Mouse (Mus musculus): Measurements from ENCODE around the gene Irx5.

Irx5 gene

DNA sequence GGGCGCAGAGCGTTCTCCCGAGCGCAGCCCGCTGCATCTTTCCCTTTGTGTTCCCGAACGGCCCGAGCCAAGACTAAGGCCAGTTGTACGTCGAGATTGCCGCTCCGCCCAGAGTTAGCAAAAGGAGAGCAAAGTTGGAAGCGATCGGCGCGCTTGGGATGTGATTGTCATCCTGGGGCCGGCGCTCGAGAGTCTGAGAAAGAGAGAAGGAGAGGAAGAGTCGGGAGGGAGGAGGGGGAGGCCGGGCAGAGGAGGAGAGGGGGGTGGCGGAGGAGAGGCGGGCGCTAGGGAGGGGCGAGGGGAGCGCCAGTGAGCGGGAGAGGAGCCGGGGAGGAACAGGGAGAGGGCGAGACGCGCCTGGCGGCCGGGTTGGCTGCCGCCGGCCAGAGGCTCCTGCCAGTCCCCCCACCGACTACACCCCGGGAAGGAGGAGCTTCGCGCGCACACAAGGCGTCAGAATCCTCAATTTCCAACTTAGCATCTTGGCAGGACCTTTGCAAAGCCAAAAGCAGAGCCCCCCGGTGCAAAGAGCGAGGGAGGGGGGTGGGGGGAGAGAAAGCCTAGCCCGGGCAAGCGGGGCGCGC lies at the start of gene Irx5:
Gene Irx5 (plus strand): TSS at position 228 of the 584 bp plus-strand sequence.
- DNase-seq (ENCODE audit: low spot score in 2 of 2), result no peak

DNA sequence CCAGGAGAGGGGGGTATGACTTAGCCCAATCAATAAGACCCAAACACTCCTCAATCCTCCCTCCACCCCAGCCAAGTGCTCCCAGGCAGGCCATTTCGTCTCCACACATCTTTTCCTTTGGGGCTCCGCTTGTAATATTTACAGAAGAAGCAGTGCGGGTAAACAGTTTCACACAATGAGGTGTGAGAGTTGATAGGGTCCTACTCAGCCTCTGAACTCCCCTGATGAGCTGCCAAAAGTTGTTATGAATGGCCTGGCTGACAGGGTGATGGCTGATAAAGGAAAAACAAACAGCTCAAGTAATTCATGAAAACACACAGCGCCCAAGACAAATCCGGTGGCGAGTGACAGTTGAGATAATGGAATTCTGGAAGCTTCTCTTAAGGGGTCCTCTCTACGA lies 45.2 kb upstream of the Irx5 start:
- no peak for DNase-seq (ENCODE audit: low spot score in 2 of 2)

DNA sequence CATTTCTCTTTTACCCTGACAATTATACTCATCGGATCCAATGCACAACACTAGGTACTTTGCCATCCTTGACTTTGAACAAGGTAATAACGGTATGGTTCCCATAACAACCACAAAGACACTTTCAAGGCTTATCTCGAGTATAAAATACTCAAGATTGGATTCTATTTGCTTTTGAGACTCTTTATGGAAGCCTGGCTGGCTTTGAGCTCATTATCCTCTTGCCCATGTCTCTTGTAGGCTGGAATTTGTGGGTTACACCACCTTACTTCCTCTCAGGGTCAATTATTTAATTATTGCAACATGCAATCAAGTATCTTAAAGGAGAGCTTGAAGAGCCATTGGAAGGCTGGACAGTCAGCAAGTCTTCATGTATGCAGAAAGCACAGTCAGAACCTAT lies 43.7 kb upstream of the Irx5 start:
- DNase-seq (ENCODE audit: low spot score in 2 of 2), result no peak

DNA sequence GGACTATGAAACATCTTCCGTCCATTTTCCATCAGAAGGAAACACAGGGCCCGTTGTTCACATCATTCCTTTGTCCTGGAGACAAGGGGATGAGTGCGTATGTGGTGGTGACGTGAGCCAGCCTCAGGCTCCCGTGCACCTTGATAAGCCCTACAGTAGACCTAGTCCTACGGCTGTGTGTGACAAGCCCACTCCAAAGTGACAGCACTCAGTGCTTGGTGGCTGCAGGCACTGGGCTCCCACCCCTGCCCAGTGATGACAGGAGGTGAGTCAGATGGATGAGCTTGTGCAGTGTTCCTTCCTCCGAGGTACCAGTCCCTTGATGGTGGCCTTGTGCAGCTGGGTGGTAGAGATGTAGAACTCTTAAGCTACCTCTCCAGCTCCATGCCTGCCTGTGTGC lies 33.7 kb upstream of the Irx5 start:
- no peak for DNase-seq (ENCODE audit: low spot score in 2 of 2)

DNA sequence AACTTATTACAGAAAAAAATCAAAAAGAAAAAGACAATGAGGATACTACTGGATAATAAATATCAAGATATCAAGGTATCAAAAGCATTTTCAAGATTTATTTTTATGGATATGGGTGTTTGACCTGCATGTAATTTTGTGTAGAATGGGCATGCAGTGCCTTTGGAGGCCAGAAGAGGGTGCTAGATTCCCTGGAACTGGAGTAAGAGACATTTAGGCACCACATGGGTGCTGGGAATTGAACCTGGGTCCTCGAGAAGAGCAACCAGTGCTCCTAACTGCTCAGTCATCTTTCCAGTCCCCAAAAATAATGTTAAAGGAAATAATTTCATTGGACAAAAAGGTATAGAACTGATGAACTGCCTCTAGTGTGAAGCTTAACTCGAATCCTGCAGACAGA lies 30.2 kb upstream of the Irx5 start:
- no peak for DNase-seq (ENCODE audit: low spot score in 2 of 2)

DNA sequence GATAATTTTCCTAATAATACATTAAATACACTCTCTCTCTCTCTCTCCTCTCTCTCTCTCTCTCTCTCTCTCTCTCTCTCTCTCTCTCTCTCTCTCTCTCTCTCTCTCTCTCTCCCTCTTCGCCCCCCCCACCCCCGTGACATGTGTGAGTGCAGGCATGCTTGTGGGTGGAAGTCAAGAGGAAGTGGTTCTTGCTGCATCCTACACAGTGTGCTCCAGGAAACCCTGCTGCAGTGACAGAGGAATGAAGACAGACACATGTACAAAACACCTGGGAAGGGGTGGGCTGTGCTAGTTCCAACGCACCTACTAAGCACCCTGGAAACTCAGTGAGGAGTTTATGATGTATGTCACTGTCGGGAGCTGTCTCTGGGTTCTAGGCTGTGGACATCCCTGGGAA lies 28.2 kb upstream of the Irx5 start:
- no peak for DNase-seq (ENCODE audit: low spot score in 2 of 2)

DNA sequence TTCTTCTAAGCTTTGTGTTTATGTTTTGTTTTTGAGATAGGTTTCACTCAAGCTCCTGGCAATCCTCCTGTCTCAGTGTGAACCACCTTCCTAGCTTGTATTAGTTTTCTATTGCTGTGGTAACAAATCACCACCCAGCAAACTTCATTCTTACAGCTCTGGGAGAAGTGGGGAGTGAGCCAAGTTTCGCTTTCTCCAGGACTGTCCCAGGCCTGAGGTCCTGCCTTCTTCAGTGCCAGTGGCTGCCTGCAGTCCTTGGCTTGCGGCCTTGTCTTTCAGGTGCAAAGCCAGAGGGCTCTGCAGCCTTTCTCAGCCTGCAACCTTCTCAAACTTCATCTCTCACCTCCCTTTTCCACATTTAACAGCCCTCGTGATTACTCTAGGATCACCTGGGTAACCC lies 25.6 kb upstream of the Irx5 start:
- DNase-seq (ENCODE audit: low spot score in 2 of 2), result no peak

DNA sequence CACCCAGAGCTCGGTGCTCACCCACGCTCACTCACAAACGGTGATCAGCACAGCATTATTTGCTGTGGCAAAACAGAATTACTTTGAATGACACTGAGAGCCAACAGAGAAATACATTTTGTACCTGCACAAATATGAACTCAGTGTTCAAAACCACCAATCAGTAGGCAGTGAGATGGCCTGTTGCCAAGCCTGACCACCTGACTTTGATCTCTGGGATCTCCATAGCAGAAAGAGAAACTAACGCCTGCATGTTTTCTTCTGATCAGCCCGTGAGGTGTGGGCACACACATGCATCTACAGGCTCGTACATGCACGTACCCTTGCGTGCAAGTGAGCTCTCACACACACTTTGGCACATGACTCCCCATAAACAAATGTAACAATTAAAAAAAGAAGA lies 24.0 kb upstream of the Irx5 start:
- no peak for DNase-seq (ENCODE audit: low spot score in 2 of 2)

DNA sequence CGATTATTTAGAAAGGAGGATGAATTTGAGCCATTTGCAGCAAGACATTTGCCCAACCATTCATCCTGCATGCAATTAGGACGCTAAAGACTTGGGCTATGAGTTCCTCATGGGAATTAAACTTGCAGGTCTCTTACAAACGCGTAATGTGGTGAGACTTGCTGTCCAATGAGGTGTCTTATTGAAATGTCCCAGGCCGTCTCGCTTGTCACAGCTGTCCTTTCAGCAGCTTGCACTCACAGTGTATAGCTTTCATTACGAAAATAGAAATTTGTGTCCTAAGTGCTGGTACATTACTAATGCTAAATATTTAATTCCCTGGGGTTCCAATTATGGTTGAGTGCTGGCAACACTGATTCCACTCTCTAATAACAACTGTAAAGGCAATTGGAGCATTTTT lies 22.3 kb upstream of the Irx5 start:
- no peak for DNase-seq (ENCODE audit: low spot score in 2 of 2)

DNA sequence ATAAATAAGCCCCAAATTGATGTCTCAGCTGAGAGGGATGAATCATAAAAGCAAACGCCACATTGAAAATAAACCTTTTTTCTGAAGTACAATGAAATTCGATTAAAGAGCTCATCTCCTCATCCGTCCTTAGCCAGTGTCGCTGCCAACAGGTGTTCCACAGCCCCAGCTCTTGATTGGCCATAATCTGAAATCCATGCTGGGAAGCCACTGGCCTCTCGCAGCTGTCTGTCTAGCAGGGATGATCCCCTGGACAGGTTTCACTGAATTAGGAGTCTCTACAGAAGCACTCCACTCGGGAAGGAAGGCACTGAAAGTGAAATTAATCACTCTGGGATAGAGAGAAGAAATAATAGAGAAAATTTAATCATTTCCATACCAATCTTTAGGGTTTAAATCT lies 21.4 kb upstream of the Irx5 start:
- no peak for DNase-seq (ENCODE audit: low spot score in 2 of 2)

DNA sequence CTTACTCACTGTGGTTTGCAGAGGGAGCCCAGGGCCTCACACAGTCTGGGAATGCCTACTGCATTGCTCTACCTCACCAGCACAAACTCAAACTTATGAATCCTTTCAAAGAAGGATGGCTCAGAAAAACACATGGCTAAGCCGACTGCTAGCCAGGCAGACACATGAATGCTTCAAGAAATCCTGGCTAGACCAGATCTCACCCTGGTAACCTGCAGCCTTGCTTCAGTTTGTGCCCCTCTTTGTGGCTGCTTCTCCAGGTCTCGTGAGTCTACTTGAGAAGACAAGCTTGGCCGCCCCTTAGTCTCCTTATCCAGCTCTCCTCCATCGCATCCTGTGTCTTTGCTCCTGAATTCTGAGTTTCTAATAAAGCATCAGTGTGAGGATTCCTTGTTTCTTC lies 13.9 kb upstream of the Irx5 start:
- no peak for DNase-seq (ENCODE audit: low spot score in 2 of 2)

DNA sequence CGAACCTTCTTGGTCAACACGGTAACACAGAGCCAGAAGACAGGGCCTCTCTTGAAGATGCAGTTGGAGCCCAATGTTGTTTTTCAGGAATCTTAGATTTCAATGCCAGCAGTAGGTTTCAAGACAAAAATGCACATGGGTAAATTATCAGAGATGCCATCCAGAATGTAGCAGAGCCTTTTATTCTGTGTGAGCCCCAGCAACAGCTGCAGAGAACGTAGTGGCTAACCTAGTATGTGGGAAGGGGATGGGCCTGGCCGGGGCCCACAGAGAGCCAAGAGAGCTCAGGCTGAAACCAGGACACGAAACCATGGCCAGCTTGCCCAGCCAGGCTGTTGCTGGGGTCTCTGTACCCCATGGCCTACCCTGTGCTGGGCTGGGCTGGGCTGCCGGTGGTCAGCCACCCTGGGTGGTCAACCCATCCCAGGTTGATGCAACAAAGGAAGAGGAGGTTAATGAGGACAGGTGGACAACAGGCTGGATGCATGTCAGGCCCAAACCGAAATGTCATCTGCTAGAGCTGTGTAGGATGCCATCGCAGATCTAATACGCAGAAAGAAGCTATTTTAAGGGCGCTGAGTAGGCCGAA lies 7.4 kb upstream of the Irx5 start:
- DNase-seq (ENCODE audit: low spot score in 2 of 2), result no peak

DNA sequence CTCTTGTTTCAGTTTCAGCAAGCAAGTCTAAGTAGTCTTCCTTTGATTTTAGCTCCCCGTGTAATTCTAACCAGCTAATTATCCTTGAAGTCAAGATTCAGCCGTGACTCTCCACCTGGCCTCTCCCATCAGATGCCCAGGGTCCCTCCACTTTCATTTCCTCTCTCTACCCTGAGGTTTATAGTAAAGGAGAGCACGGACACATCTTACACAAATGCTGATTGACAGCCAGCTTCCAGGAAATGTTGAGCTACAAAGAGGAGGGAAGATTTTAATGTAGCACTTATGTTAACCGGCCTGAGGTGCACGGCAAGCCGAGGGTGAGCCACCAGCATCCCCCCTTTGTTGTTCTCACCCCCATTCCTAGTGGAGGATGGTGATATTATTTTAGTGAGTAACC lies 4.0 kb upstream of the Irx5 start:
- DNase-seq (ENCODE audit: low spot score in 2 of 2), result no peak

DNA sequence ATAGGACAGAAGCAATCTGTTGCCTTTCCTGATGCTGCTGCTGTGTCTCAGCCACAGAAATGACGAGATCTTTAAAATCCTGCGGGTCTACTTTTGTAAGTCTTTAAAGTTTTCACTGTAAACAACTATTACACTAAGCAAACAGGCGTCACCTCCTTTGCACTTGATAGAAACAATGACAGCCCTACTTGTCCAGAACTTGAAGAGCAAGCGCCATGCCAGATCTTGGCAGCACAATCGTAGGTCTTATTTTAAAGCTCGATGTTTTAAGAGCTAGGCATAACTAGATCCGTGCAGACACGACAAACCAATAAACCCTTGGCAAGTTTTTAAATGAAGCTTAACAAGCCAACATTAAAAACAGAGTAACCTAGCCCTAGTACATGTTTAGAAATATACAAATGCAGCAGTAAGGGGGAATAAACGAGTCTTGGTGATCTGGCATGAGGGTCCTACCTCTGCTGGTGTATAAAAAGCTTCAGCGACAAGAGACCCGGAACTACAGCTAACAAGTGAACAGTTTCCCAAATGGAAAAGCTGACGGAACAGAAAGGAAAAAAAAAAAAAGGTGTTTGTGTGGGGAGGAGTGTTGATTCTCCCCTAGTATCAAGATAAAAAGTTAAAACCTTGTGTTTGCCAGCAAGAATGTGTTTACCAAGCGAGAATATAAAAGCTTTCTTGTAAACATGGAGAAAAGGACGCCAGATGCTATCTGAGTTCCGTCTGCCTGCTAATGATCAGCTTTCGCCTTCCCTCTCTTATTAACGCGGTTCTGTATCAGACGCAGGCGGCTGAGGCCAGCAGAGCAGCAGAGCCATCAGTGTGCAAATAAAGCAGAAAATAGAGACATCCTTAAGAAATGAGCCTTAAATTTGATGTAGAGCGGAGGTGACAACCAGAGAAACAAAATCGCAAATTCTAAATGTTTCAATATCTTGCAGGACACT lies 2.6 kb upstream of the Irx5 start:
- DNase-seq (ENCODE audit: low spot score in 2 of 2), result no peak

DNA sequence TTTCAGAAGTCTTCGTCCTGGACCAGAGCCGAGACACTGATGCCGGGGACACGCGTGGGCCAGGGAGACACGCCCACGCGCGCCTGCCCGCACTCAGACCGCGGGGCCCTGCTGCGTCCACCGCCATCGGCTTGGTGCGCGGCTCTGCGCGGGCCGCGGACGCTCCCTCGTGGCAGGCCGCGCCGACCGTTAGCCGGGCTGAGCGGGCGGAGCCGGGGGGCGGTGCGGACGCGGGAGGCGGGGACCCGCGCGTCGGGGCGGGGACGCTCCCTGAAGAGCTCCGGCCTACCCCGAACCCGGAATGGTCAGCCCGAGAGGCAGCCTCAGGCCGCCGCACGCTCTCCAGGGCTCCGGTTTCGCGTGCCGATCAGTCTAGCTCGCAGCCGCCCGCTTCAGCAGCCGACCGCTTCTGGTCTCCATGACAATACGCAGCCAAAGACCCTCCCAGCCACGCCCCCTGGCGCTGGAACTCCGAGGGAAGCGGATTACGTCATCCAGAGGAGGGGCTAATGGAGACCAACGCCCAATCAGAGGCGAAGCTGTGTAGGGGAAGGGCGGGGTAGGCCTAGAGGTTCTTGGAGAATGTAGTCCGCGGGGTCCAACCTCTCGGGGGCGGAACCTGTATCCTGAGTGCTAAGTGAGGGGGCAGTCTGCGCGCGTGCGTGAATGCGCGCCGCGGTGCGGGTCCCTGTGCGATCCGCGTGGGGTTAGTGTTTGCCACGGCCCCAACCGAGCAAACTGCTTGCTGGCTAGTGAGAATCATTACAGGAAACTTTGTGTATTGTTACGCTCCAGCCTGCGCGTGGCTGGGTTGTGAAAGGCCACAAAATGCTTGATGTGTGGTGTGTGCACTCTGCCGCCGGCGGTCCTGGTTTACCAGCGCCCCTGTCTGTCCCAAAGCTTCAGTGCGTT lies 1.5 kb upstream of the Irx5 start:
- DNase-seq (ENCODE audit: low spot score in 2 of 2), result peak; percentile 72 to 79

DNA sequence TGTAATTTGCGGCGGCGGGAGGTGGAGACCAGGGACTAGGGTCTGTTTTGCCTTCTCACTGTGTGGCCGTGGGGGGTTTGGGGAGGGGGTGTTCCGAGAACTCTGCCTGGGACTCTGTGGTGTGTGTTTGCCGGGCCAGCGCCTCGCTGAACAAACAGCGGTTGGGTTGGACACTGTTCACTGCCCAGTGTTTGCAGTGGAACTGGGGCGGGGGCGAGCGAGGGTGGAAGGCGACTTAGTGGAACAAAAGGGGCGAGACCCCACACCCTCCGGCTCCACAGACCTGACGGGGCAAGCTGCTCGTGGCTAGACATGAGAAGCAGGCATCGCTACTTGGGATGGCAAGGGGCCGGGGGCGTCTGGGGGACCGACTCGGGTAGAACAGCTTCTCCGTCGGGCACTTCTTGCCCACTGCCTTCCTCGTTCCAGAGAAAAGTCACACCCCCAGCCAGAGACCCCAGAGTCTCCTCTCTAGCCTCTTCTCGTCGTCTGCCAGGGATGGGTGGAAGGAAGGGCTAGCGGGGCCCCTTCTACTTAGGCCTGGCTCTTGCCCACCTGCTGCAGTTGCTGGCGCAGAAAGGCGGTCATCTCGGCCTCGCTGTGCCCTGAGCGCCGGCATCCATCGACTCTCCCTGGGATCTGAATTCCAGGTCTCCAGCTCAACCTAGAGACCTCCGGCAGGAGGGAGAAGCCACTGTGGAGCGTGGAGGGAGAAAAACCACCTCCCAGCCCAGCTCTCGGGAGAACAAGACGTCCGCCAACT lies 631 bp upstream of the Irx5 start:
- DNase-seq (ENCODE audit: low spot score in 2 of 2), result no peak

DNA sequence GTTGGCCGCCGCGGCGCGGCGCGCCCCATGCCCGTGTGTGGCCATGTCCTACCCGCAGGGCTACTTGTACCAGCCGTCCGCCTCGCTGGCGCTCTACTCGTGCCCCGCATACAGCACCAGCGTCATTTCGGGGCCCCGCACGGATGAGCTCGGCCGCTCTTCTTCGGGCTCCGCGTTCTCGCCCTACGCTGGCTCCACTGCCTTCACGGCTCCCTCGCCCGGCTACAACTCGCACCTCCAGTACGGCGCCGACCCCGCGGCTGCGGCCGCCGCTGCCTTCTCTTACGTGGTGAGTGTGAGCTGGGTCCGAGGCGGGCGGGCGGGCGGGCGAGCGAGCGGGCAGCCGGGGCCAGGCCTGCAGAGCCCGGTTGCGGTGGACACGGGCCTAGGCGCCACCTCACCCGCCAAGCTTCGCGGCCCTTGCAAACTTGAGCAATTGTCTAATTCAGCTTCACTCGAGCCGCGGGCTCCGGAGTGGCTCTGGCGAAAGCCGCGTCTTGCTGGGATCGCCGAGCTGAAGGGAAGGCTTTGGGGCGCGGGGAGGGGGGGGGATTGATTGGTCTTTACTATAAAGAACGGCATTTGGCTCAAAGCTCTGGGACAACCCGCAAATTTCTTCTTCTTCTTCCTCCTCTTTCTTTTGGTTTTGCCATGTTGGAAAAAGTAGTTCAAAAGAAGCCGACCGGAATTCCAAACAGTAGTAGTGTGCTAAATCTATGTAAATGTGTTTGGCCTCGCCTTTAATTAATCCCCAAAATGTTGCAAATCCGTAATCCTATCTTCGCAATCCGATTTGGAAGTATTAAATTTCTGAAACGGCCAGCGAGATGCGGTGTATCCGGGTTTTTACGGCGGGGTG lies 945 bp downstream of the Irx5 start:
- no peak for DNase-seq (ENCODE audit: low spot score in 2 of 2)

DNA sequence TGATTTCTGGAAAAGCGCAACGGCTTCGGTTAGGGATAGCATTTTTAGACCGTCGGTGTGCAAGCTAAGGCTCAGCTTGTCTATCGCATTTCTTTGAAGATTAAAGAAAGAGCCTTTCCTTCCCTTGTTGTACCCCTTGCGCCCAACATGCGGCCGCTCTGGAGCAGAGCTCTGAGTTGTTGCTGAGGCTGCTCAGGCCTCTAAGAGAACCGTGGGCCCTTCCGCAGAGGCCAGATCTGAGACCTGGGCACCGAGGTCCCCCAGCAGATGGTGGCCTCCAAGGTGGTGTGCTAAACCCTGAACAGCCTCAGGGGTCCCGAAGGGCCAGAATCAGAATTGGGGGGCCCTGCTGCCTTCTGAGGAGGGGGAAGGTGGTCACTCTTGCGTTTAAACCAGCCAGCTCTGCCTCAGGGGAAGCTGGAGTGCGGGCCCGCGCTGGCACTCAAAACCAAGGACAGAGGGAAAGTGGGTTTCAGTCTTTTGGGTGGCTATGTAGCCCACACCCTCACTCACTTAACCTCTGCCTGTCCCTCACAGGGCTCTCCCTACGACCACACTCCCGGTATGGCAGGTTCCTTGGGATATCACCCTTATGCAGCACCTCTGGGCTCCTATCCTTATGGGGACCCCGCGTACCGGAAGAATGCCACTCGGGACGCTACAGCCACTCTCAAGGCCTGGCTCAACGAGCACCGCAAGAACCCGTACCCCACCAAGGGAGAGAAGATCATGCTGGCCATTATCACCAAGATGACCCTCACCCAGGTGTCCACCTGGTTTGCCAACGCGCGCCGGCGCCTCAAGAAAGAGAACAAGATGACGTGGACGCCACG lies 1.8 kb downstream of the Irx5 start:
- no peak for DNase-seq (ENCODE audit: low spot score in 2 of 2)

DNA sequence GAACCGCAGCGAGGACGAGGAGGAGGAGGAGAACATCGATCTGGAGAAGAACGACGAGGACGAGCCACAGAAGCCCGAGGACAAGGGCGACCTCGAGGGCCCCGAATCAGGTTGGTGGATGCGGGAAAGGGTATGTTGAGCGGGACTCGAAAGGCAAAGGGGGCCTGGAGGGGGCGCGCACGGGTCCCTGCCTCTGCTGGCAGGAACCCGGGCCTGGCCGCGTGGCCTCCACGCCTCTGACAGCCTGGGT lies 2.3 kb downstream of the Irx5 start:
- no peak for DNase-seq (ENCODE audit: low spot score in 2 of 2)

Data from spleen, postnatal 14 days (tissue).